Mouse (Mus musculus): ENCODE measurements around the gene Nucb1.

DNA sequence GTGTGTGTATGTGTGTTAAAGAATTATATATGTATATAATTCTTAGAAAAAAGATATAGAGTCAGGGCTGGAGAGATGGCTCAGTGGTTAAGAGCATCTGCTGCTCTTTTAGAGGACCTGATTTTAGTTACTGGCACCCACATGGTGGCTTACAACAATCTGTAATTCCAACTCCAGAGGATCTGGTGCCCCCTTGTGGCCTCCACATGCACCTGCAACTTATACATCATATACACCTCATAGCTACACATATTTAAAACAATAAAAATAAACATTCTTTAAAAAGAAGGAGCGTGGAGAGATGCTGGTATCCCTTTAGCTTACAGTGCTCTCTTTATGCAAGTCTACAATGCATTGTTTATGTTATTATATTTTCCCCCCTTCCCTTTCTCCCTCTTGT, 34.3 kb upstream of the Nucb1 start:
- TF ChIP-seq E2F4 (IDR thresholded peaks at IDR 0.05; ENCODE audit: insufficient read depth) (no peak), USF1 (IDR thresholded peaks at IDR 0.05; ENCODE audit: low read depth) (no peak), POLR2A (IDR thresholded peaks at IDR 0.05; ENCODE audit: insufficient read length, low read depth) (no peak), MYOD1 (IDR thresholded peaks at IDR 0.05; ENCODE audit: control insufficient read depth in 1 of 3, insufficient read length in 2 of 3, low read depth in 2 of 3) (no peak), MAX (IDR thresholded peaks at IDR 0.05; ENCODE audit: low read depth) (no peak), POLR2AphosphoS2 (IDR thresholded peaks at IDR 0.05; ENCODE audit: insufficient read length, low read depth) (no peak), TCF12 (IDR thresholded peaks at IDR 0.05; ENCODE audit: insufficient read depth, poor library complexity, severe bottlenecking) (no peak), TCF3 (IDR thresholded peaks at IDR 0.05; ENCODE audit: insufficient read length, low read depth) (no peak)
